Mouse (Mus musculus) MEL (cell line): Measurements from ENCODE around the gene Flnc. TPM values are rescaled to one million over a fixed set of nuclear protein-coding genes. Genes with fewer than 3 reads are reported as not detected.

Experiments used
- DNase-seq: peaks from one replicate; pipeline ENCODE4 v3.0.0; 2011; ENCODE audit warnings: low read depth, low spot score
- H3K27ac ChIP-seq: 2 replicates; pipeline ENCODE4 v1.5.1; 2012; ENCODE audit warnings: low read depth, mild to moderate bottlenecking, control low read depth, low read length, moderate library complexity; ENCODE audit not compliant: control insufficient read depth
- H3K27me3 ChIP-seq, 2 experiments: fragments of 150-350 bp in 1 of 2; sonication (generic) in 1 of 2; 2 replicates each; pipeline ENCODE4 v1.6.1; 2012; ENCODE audit warnings: low read length in 2 of 2, mild to moderate bottlenecking in 2 of 2, improper control_type of control experiment in 1 of 2, moderate library complexity in 1 of 2; ENCODE audit not compliant: insufficient read depth in 2 of 2, control insufficient read depth in 1 of 2
- H3K36me3 ChIP-seq, 2 experiments: 2 replicates each; pipeline ENCODE4 v1.6.1; 2012 to 2014; ENCODE audit warnings: low read length in 2 of 2, improper control_type of control experiment in 1 of 2, inconsistent platforms in 1 of 2, mild to moderate bottlenecking in 1 of 2; ENCODE audit not compliant: insufficient read depth in 2 of 2, control insufficient read depth in 1 of 2
- H3K4me1 ChIP-seq, 2 experiments: fragments of 150-350 bp in 1 of 2; sonication (generic) in 1 of 2; 2 replicates each; pipeline ENCODE4 v1.6.1; 2012; ENCODE audit warnings: low read length in 2 of 2, improper control_type of control experiment in 1 of 2, mild to moderate bottlenecking in 1 of 2; ENCODE audit not compliant: insufficient read depth in 2 of 2, control insufficient read depth in 1 of 2
- H3K4me3 ChIP-seq, 2 experiments: fragments of 150-350 bp in 1 of 2; sonication (generic) in 1 of 2; 2 replicates each; pipeline ENCODE4 v1.5.1; 2012; ENCODE audit warnings: low read depth in 2 of 2, low read length in 2 of 2, mild to moderate bottlenecking in 2 of 2, moderate library complexity in 2 of 2, control low read depth in 1 of 2, improper control_type of control experiment in 1 of 2; ENCODE audit not compliant: control insufficient read depth in 1 of 2, insufficient read depth in 1 of 2
- H3K79me2 ChIP-seq: 2 replicates; pipeline ENCODE4 v1.6.1; 2012; ENCODE audit warnings: mild to moderate bottlenecking, low read length, moderate library complexity; ENCODE audit not compliant: control insufficient read depth, poor library complexity, insufficient read depth
- H3K9ac ChIP-seq: 2 replicates; pipeline ENCODE4 v1.6.1; 2012; ENCODE audit warnings: low read depth, mild to moderate bottlenecking, control low read depth, low read length, moderate library complexity; ENCODE audit not compliant: control insufficient read depth, poor library complexity, severe bottlenecking
- H3K9me3 ChIP-seq: fragments of 150-350 bp; sonication (generic); replicated peaks from 2 replicates; pipeline ENCODE4 v1.6.1; 2012; ENCODE audit warnings: mild to moderate bottlenecking, low read length, improper control_type of control experiment, moderate library complexity; ENCODE audit not compliant: insufficient read depth
- BHLHE40 ChIP-seq: IDR thresholded peaks from 2 replicates; pipeline ENCODE4 v1.6.1; 2012; ENCODE audit warnings: low read depth, mild to moderate bottlenecking, inconsistent platforms, low read length, improper control_type of control experiment, borderline replicate concordance
- CHD1 ChIP-seq: IDR thresholded peaks from 2 replicates; pipeline ENCODE4 v1.6.1; 2012; ENCODE audit warnings: low read depth, mild to moderate bottlenecking, inconsistent platforms, low read length, improper control_type of control experiment
- CHD2 ChIP-seq: IDR thresholded peaks from 2 replicates; pipeline ENCODE4 v1.6.1; 2011; ENCODE audit warnings: low read length, improper control_type of control experiment
- CTCF ChIP-seq, 3 experiments: IDR thresholded peaks in 2 of 3; conservative IDR thresholded peaks in 1 of 3; 2 replicates each; pipeline ENCODE4 v1.5.1; 2011 to 2012; ENCODE audit warnings: low read length in 3 of 3, low read depth in 2 of 3, mild to moderate bottlenecking in 2 of 3, improper control_type of control experiment in 1 of 3, inconsistent platforms in 1 of 3, mixed read lengths in 1 of 3, moderate library complexity in 1 of 3; ENCODE audit not compliant: control insufficient read depth in 1 of 3, insufficient read depth in 1 of 3, poor library complexity in 1 of 3, severe bottlenecking in 1 of 3
- E2F4 ChIP-seq: IDR thresholded peaks from 2 replicates; pipeline ENCODE4 v1.6.1; 2011; ENCODE audit warnings: low read depth, low read length, improper control_type of control experiment, borderline replicate concordance
- ELF1 ChIP-seq: IDR thresholded peaks from 2 replicates; pipeline ENCODE4 v1.6.1; 2014; ENCODE audit warnings: low read depth, mild to moderate bottlenecking, inconsistent platforms, low read length, improper control_type of control experiment, moderate library complexity
- EP300 ChIP-seq, 2 experiments: IDR thresholded peaks; 2 replicates each; pipeline ENCODE4 v1.6.1; 2011; ENCODE audit warnings: improper control_type of control experiment in 2 of 2, low read length in 2 of 2, low read depth in 1 of 2, mild to moderate bottlenecking in 1 of 2
- ETS1 ChIP-seq: IDR thresholded peaks from 2 replicates; pipeline ENCODE4 v1.6.1; 2012; ENCODE audit warnings: low read depth, mild to moderate bottlenecking, inconsistent platforms, low read length, improper control_type of control experiment, moderate library complexity
- GATA1 ChIP-seq: IDR thresholded peaks from 2 replicates; pipeline ENCODE4 v1.6.1; 2011; ENCODE audit warnings: low read depth, low read length, improper control_type of control experiment
- JUND ChIP-seq: IDR thresholded peaks from 2 replicates; pipeline ENCODE4 v1.6.1; 2011; ENCODE audit warnings: low read depth, mild to moderate bottlenecking, improper control_type of control experiment, low read length
- KAT2A ChIP-seq: conservative IDR thresholded peaks from 2 replicates; pipeline ENCODE4 v1.6.1; 2012; ENCODE audit warnings: low read depth, low read length, improper control_type of control experiment, inconsistent platforms
- MAFK ChIP-seq: IDR thresholded peaks from 2 replicates; pipeline ENCODE4 v1.6.1; 2011; ENCODE audit warnings: low read depth, mild to moderate bottlenecking, low read length, improper control_type of control experiment, borderline replicate concordance
- MAX ChIP-seq: IDR thresholded peaks from 2 replicates; pipeline ENCODE4 v1.6.1; 2011; ENCODE audit warnings: low read length, improper control_type of control experiment
- MAZ ChIP-seq: IDR thresholded peaks from 2 replicates; pipeline ENCODE4 v1.6.1; 2012; ENCODE audit warnings: low read depth, mild to moderate bottlenecking, inconsistent platforms, low read length, improper control_type of control experiment
- MEF2A ChIP-seq: IDR thresholded peaks from 2 replicates; pipeline ENCODE4 v1.6.1; 2014; ENCODE audit warnings: low read depth, mild to moderate bottlenecking, inconsistent platforms, low read length, improper control_type of control experiment; ENCODE audit not compliant: poor library complexity, insufficient replicate concordance, severe bottlenecking; ENCODE audit errors: extremely low read depth
- MXI1 ChIP-seq: IDR thresholded peaks from 2 replicates; pipeline ENCODE4 v1.6.1; 2011; ENCODE audit warnings: mild to moderate bottlenecking, low read depth, low read length, improper control_type of control experiment
- MYB ChIP-seq: IDR thresholded peaks from 2 replicates; pipeline ENCODE4 v1.6.1; 2011; ENCODE audit warnings: mild to moderate bottlenecking, low read depth, low read length, improper control_type of control experiment
- MYC ChIP-seq: IDR thresholded peaks from 2 replicates; pipeline ENCODE4 v1.6.1; 2011; ENCODE audit warnings: low read depth, mild to moderate bottlenecking, low read length, improper control_type of control experiment, moderate library complexity
- NELFE ChIP-seq: IDR thresholded peaks from 2 replicates; pipeline ENCODE4 v1.6.1; 2011; ENCODE audit warnings: low read depth, low read length, improper control_type of control experiment
- NRF1 ChIP-seq: IDR thresholded peaks from 2 replicates; pipeline ENCODE4 v1.6.1; 2014; ENCODE audit warnings: low read depth, mild to moderate bottlenecking, inconsistent platforms, low read length, improper control_type of control experiment, moderate library complexity; ENCODE audit not compliant: poor library complexity, insufficient read depth, severe bottlenecking
- POLR2A ChIP-seq, 2 experiments: IDR thresholded peaks; 2 replicates each; pipeline ENCODE4 v1.6.1; 2011 to 2012; ENCODE audit warnings: low read length in 2 of 2, mild to moderate bottlenecking in 2 of 2, control low read depth in 1 of 2, improper control_type of control experiment in 1 of 2, low read depth in 1 of 2, moderate library complexity in 1 of 2; ENCODE audit not compliant: control insufficient read depth in 1 of 2, insufficient read depth in 1 of 2, poor library complexity in 1 of 2
- POLR2AphosphoS2 ChIP-seq: IDR thresholded peaks from 2 replicates; pipeline ENCODE4 v1.6.1; 2011; ENCODE audit warnings: low read length, improper control_type of control experiment
- POLR2AphosphoS5 ChIP-seq: IDR thresholded peaks from 2 replicates; pipeline ENCODE4 v1.6.1; 2012; ENCODE audit warnings: low read depth, borderline replicate concordance, mild to moderate bottlenecking, inconsistent platforms, low read length, moderate library complexity, mixed read lengths
- RAD21 ChIP-seq: IDR thresholded peaks from 2 replicates; pipeline ENCODE4 v1.6.1; 2011; ENCODE audit warnings: mild to moderate bottlenecking, low read depth, low read length, improper control_type of control experiment
- RCOR1 ChIP-seq: IDR thresholded peaks from 2 replicates; pipeline ENCODE4 v1.6.1; 2012; ENCODE audit warnings: low read depth, mild to moderate bottlenecking, inconsistent platforms, low read length, improper control_type of control experiment
- SIN3A ChIP-seq: IDR thresholded peaks from 2 replicates; pipeline ENCODE4 v1.6.1; 2012; ENCODE audit warnings: low read length, improper control_type of control experiment, inconsistent platforms
- SMC3 ChIP-seq: IDR thresholded peaks from 2 replicates; pipeline ENCODE4 v1.6.1; 2011; ENCODE audit warnings: low read depth, low read length, improper control_type of control experiment
- TAL1 ChIP-seq: IDR thresholded peaks from 2 replicates; pipeline ENCODE4 v1.6.1; 2012; ENCODE audit warnings: mild to moderate bottlenecking, inconsistent platforms, low read length, moderate library complexity, mixed read lengths
- TBP ChIP-seq: IDR thresholded peaks from 2 replicates; pipeline ENCODE4 v1.8.0; 2011; ENCODE audit warnings: low read depth, low read length, improper control_type of control experiment
- TCF12 ChIP-seq: IDR thresholded peaks from 2 replicates; pipeline ENCODE4 v1.6.1; 2014; ENCODE audit warnings: low read depth, mild to moderate bottlenecking, inconsistent platforms, low read length, improper control_type of control experiment, moderate library complexity
- UBTF ChIP-seq: IDR thresholded peaks from 2 replicates; pipeline ENCODE4 v1.6.1; 2012; ENCODE audit warnings: low read depth, mild to moderate bottlenecking, inconsistent platforms, low read length, improper control_type of control experiment, moderate library complexity, borderline replicate concordance; ENCODE audit not compliant: insufficient read depth
- USF1 ChIP-seq: IDR thresholded peaks from 2 replicates; pipeline ENCODE4 v1.6.1; 2014; ENCODE audit warnings: low read depth, mild to moderate bottlenecking, inconsistent platforms, low read length, improper control_type of control experiment, moderate library complexity
- USF2 ChIP-seq, 2 experiments: IDR thresholded peaks; 2 replicates each; pipeline ENCODE4 v1.6.1; 2011 to 2012; ENCODE audit warnings: improper control_type of control experiment in 2 of 2, low read length in 2 of 2, borderline replicate concordance in 1 of 2, inconsistent platforms in 1 of 2, low read depth in 1 of 2, mild to moderate bottlenecking in 1 of 2; ENCODE audit not compliant: insufficient read depth in 1 of 2
- ZC3H11A ChIP-seq: IDR thresholded peaks from 2 replicates; pipeline ENCODE4 v1.6.1; 2012; ENCODE audit warnings: low read depth, mild to moderate bottlenecking, inconsistent platforms, low read length, improper control_type of control experiment
- ZKSCAN1 ChIP-seq: IDR thresholded peaks from 2 replicates; pipeline ENCODE4 v1.6.1; 2012; ENCODE audit warnings: low read depth, mild to moderate bottlenecking, inconsistent platforms, low read length, improper control_type of control experiment, moderate library complexity
- ZMIZ1 ChIP-seq: IDR thresholded peaks from 2 replicates; pipeline ENCODE4 v1.6.1; 2012; ENCODE audit warnings: low read depth, mild to moderate bottlenecking, inconsistent platforms, low read length, improper control_type of control experiment, moderate library complexity
- polyA plus RNA-seq, 2 experiments: library from polyadenylated mRNA; stranded (reverse) in 1 of 2; unstranded in 1 of 2; fragments of >175 nt in 1 of 2; fragments of >200 nt in 1 of 2; gene quantifications; 2 replicates each; pipeline versions ENCODE4 v1.2.1 to v1.2.4; 2012; ENCODE audit warnings: low replicate concordance in 2 of 2, low read depth in 1 of 2; ENCODE audit not compliant: insufficient read length in 2 of 2, insufficient read depth in 1 of 2, missing spikeins in 1 of 2
- total RNA-seq: library from RNA; depleted of rRNA; stranded (reverse); fragments of 300-350 nt; gene quantifications from 2 replicates; pipeline ENCODE4 v1.2.3, GENCODE M21; 2012

The Flnc gene
- total and polyA plus RNA-seq, 3 experiments: 0.27 to 0.31 TPM; not detected in 1

DNA sequence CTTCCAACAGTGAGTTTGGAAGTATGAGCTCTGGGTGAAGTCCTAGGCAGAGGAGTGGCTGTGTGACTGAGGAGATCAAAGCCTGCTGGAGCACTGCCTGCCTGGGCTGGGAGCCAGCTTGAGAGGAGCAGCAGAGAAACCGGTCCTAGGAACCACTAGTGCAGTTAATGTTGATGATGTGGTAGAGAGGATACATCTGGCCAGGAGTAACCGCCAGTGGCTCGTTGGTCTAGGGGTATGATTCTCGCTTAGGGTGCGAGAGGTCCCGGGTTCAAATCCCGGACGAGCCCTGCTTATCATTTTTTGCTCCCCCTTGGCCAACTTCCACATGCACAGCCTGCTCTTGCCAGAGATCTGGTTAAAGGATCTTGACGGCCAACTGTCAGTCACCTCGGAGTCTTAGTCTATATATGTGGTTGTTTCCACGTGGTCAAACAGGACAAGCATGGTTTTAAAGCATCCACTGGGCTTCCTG is 44.4 kb upstream of the Flnc start:
- peak overlapping the region; percentile 56 for H3K9ac ChIP-seq
- peak overlapping the region; percentile 65 for H3K27ac ChIP-seq
- H3K27me3 ChIP-seq: no peaks in the 10 kb centered on the region
- H3K79me2 ChIP-seq: no peaks in the 10 kb centered on the region; the same call in 1 of the 2 replicates
- peaks cover 0 to 12% of the 10 kb centered on the region in 2 experiments; a peak in 2 of 4 replicates for H3K36me3 ChIP-seq
- H3K4me1 ChIP-seq: peaks cover 3 to 14% of the 10 kb centered on the region in 2 experiments
- peak; percentile 93 for DNase-seq
- TF ChIP-seq POLR2AphosphoS5: no peak
- TF ChIP-seq ZMIZ1: no peak
- TF ChIP-seq MYB: no peak
- peak; percentile 97 for TF ChIP-seq MYC
- TF ChIP-seq SIN3A: peak; percentile 73
- no peak for TF ChIP-seq SMC3
- no peak for TF ChIP-seq USF2 (IDR thresholded peaks at IDR 0.05; ENCODE audit: borderline replicate concordance in 1 of 2, insufficient read depth in 1 of 2, low read depth in 1 of 2, low read length in 2 of 2)
- no peak for TF ChIP-seq NELFE
- TF ChIP-seq UBTF: no peak
- TF ChIP-seq MEF2A: no peak
- no peak for TF ChIP-seq POLR2AphosphoS2
- TF ChIP-seq ELF1: no peak; the same call in 1 of the 2 replicates
- TF ChIP-seq TCF12: no peak
- TF ChIP-seq MAFK: peak; percentile 95
- no peak for TF ChIP-seq ZKSCAN1
- TF ChIP-seq TBP: peak; percentile 99
- TF ChIP-seq EP300 (IDR thresholded peaks at IDR 0.05; ENCODE audit: low read depth in 1 of 2, low read length in 2 of 2): 0 out of 4 replicates have a peak, but pooled peaks of 1 of the 2 experiments have one; percentile 7
- TF ChIP-seq JUND: no peak
- TF ChIP-seq RCOR1: no peak
- 0 out of 2 replicates have a peak, but pooled peaks have one; percentile 13 for TF ChIP-seq USF1
- no peak for TF ChIP-seq MAZ
- no peak for TF ChIP-seq BHLHE40
- no peak for TF ChIP-seq POLR2A (IDR thresholded peaks at IDR 0.05; ENCODE audit: control insufficient read depth in 1 of 2, insufficient read depth in 1 of 2, low read depth in 1 of 2, low read length in 2 of 2, poor library complexity in 1 of 2)
- TF ChIP-seq GATA1: peak; percentile 63; the same call in 1 of the 2 replicates
- no peak for TF ChIP-seq ZC3H11A
- no peak for TF ChIP-seq CHD1
- TF ChIP-seq ETS1: peak; percentile 20; the same call in 1 of the 2 replicates
- no peak for TF ChIP-seq NRF1
- peak; percentile 96 for TF ChIP-seq MXI1
- TF ChIP-seq E2F4: no peak
- no peak for TF ChIP-seq CTCF (IDR thresholded peaks at IDR 0.05 in 2 of 3, conservative IDR thresholded peaks at IDR 0.05 in 1 of 3; ENCODE audit: control insufficient read depth in 1 of 3, insufficient read depth in 1 of 3, low read depth in 2 of 3, low read length in 3 of 3, poor library complexity in 1 of 3, severe bottlenecking in 1 of 3)
- no peak for TF ChIP-seq TAL1
- no peak for TF ChIP-seq CHD2
- no peak for TF ChIP-seq RAD21
- TF ChIP-seq MAX: peak; percentile 94
- no peak for TF ChIP-seq KAT2A
- TF ChIP-seq, all 39 proteins: peak for 10
- peak overlapping the region; percentile 72 to 74 for H3K4me3 ChIP-seq
- H3K9me3 ChIP-seq: no peaks in the 10 kb centered on the region
